Mouse (Mus musculus) mature B cell (primary cell): ENCODE measurements around the gene Rab6a.

ENCODE experiments used
- in situ Hi-C: fragments of 300-500 bp; cut with MboI; formaldehyde crosslinking; loops from 2 replicates; pipeline ENCODE4 v1.14.3; 2019

Gene Rab6a

DNA sequence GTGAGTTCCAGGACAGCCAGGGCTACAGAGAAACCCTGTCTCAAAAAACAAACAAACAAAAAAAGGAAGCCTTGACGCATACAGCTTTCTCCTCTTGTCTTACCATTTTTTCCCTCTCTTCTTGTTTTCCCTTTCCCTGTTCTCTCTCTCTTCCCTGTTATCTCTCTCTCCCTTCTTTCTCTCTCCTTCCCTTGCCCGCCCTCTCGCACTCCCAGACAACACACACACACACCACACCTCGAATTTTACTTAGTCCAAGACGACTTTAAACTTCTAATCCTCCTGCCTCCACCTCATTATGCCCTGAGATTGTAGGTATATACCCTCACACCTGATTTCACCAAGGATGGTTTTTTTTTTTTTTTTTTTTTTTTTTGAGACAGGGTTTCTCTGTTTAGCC is 76.9 kb downstream of the Rab6a start:
- in situ Hi-C loops, result no loop called here

DNA sequence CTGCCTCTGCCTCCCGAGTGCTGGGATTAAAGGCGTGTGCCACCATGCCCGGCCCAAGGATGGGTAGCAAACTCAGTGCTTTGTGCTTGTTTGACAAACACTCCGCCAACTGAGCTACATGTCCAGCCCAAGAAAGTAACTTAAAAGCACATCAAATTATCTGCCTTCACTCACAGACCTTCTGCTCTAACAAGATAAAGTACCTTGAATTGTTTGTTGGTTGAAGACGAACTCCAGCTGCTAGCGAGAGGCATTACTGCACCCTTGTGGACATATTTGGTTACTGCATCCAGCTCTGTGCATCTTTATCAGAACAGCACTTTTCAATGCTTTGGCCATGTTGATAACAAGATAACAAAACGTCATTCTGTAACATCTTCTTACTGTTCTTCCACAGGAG is 77.3 kb downstream of the Rab6a start:
- in situ Hi-C loops, result no loop called here

DNA sequence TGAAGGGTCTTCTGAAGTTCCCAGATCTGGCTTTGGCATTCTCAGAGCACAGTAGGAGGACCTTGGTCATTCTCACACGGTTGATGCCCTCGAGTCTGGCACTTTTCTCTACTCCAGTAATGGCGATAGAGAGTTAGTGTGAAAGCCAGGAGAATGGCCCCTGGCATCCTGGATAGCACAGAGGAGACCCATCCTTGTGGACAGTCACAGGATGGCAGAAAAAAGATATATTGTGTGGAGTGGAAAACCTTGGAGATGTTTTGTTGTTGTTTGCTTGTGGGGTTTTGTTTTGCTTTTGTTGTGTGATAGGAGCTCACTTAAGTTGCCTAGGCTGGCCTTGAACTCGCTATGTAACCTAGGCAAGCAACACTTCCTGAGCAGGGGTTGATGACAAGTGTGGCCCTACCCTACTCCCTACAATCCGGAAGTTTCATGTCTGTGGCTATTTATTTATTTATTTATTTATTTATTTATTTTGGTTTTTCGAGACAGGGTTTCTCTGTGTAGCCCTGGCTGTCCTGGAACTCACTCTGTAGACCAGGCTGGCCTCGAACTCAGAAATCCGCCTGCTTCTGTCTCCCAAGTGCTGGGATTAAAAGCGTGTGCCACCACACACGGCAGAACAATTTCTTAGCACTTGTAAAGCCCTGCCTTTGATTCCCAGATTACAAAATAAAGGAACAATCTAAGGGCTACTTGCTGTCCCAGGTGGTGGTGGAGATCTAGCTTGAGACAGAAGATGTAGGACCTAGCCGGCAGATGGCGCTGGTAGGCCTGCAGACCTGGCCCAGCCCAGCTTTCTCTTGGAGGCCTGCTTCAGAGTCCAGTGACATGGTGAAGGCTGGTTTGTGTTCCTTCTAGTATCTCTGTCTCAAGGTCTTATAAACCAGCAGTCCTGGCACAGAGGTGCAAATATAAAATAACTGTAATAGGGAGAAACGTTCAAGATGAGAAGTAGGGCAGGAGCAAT is 78.1 kb downstream of the Rab6a start:
- in situ Hi-C loops, result no loop called here

DNA sequence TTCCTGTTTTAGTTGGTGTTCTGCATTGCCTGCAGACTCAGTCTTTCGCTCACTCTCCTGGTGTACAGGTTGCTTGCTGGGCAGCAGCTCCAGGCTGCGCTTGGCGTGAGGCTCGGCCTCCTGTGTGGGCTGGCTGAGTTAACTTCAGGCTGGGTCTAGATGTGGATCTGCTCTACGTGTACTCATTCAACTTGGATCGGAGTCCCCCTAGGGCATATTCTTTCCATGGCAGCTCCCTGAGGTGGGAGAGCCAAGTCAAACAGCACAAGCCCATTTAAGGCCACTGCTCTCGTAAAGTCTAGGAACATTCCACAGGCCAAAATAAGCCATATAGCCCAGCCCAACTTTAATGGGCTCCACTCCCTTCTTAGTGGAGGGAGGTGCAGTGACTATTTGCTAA is 81.3 kb downstream of the Rab6a start:
- in situ Hi-C loops, result no loop called here
